Mouse (Mus musculus) spleen, adult 18-20 months (tissue): Measurements from ENCODE around the gene Slc38a3.
A peak's percentile ranks its signal among the peaks of the same experiment; 100 is the strongest.

Experiments
- DNase-seq, 2 experiments: peaks; one replicate each; pipeline ENCODE4 v3.0.0; 2022; ENCODE audit warnings: mixed read lengths in 2 of 2

The Slc38a3 gene

DNA sequence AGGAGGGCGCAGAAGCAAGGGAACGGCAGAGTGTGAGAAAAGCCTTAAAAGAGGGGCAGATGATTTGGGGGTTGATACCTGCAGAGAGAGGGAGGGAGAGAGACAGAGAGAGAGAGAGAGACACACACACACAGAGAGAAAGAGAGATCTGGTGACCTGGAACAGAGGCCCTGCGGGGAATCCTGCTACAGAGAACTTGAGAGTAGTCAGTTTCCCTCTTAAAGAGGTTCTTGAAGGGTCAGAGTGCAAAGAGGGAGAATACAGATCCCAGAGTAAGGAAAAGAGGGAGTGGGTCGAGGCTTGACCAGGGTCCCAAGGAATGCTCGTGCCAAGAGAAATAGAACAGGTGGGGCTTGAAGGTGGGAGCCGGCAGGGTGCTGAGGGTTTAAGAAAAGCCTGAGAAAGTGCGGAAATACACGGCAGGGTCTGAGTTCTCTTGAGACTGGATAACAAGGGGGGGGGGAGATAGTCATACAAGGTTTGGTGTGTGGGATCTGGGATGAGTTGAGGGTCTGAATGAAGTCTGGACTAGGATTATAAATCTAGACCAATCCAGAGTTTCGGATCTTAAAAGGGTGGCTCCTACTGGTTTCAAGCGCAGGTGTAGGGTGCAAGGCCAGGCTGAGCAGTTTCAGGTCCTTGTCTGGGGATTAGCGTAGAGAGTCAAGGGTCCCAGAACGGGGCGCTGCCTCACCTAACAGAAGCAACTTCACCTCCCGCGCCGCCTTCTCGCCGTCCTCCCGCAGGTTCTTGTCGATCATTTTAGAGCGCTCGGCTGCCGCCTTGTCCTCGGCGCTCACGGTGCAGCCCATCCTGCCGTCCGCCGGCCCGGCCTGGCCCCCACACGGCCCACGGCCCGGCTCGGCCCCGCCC lies 34.7 kb downstream of the Slc38a3 start:
- no peak for DNase-seq

GRCm38 (mm10) chr9:107633661-107634405 lies 35.5 kb downstream of the Slc38a3 start:
- DNase-seq: peak in 1 of 2 experiments; percentile 47

GRCm38 (mm10) chr9:107633091-107633660 lies 36.2 kb downstream of the Slc38a3 start:
- DNase-seq: peak; percentile 83 to 84

- no peak for DNase-seq
Observed at GRCm38 (mm10) chr9:107632478-107632877, 36.9 kb downstream of the Slc38a3 start.

GRCm38 (mm10) chr9:107631861-107632260 lies 37.5 kb downstream of the Slc38a3 start:
- DNase-seq: no peak

GRCm38 (mm10) chr9:107631311-107631826 lies 38.0 kb downstream of the Slc38a3 start:
- DNase-seq: no peak

GRCm38 (mm10) chr9:107630576-107630975 lies 38.8 kb downstream of the Slc38a3 start:
- DNase-seq: no peak

- peak in 1 of 2 experiments; percentile 40 for DNase-seq
Observed at GRCm38 (mm10) chr9:107629901-107630425, 39.4 kb downstream of the Slc38a3 start.

DNA sequence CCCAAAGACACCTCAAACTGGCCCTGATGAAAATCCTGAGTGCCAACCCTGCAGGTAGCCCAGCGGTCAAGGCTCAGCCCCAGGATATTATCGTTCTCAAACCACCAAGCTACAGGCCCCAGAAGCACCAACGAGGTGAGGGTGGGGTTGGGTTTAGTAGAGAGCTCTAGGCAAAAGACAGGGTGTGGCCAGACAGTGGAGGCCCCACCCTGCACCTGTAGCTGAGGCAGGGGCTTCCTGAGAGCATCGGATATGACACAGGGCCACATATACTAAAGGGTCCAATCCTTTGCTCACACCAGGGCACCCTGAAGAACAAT lies 40.0 kb downstream of the Slc38a3 start:
- DNase-seq: no peak

- peak; percentile 65 to 70 for DNase-seq
Observed at GRCm38 (mm10) chr9:107628721-107629410, 40.5 kb downstream of the Slc38a3 start.

- no peak for DNase-seq
Observed at GRCm38 (mm10) chr9:107627387-107628255, 41.7 kb downstream of the Slc38a3 start.

DNA sequence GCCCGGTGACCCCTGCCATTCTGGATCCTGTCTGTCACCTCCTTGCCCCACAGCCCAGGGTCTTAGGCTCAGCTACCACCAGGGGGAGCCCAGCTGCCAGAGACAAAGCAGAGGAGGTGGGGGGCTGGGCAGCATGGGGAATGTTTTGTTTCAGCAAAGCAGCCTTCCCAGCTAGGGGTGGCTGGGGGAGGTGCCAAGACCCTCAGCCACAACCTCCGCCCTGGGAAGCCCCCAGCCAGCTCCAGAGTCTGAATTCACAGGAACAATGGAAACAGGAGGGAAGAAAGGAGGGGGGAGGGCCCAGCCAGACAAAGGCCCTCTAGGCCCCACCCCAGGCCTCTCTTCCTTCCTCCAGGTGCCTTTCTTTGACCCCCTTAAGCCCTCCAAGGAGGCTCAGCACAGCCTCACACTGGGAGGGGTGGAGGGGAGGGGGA lies 42.5 kb downstream of the Slc38a3 start:
- peak; percentile 69 to 86 for DNase-seq

DNA sequence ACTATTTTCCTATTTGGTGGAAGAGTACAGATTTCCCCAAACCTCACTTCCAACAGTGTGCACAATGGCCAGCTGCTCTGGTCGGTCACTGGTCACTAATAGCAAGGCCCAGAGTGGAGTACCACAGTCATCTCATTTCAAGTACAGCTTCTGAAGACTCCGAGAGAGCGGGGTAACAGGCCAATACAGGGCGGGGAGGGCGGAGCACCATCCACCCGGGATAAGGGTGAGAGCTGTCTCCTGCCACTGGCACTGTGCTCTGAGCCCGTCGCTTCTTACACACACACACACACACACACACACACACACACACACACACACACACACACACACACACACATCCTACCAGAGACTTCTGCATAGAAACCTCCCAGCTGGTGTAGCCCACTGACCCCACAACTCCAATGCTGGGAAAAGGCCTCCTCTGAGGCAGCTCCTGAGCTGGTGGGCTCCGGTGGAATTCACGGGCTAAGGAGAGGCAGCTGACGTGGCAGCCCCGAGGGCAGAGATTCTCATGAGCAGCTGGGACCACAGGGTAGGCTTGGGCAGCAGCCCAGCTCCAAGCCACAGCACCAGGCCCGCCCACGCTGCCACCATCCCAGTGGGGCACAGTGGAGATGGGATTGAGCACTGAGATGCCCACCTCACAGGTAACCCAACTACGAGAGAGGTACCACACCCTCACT lies 43.0 kb downstream of the Slc38a3 start:
- DNase-seq: no peak

DNA sequence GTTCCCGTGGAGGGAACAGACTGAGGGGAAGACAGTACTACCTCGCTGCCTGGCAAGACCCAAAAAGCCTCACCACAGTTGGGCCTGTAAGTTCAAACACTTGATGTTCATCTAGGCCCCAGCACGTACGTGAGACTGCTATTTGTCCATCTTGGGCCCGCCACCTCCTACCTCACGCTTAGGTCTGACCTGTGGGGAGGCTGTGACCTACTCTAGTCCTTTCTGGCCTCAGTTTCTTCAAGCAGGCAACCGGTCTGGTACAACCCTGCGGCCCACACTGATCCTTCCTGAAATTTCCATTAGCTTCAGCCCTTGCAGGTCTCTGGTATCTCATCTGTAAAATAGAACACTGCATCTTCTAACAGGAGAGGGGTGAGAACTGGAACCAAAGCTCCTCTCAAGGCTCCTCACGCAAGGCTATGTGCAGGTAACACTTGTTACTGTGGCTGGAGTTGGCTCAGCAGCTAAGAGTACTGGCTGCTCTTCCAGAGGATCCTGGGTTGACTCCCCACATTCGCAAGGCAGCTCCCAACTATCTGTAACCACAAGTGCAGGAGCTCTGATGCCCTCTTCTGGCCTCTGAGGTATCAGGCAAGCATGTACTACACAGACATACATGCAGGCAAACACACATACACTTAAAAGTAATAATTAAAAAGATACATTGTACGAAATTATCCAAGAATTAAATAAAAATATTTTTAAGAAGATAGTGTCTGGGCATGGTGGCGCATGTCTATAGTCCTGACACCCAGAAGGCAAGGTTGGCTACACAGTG lies 43.8 kb downstream of the Slc38a3 start:
- DNase-seq: no peak

DNA sequence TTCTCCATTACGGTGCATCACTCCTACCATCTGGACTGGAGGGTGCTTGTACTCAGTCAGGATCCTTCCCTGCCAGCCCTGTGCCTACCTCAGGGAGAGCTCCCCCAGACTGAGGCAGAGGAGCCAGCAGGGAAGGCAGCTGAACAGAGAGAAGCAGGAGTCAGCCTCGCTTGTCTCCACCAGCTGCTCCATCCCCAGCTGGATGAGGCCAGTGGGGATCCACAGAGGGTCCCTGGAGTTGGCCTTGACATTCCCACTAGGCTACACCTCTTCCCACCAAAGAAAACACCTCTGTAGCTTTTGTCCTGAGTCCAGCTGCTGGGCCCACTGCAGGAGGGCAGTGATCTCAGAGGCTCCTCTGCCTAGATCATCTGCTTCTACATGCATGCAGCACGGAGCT lies 44.4 kb downstream of the Slc38a3 start:
- no peak for DNase-seq

DNA sequence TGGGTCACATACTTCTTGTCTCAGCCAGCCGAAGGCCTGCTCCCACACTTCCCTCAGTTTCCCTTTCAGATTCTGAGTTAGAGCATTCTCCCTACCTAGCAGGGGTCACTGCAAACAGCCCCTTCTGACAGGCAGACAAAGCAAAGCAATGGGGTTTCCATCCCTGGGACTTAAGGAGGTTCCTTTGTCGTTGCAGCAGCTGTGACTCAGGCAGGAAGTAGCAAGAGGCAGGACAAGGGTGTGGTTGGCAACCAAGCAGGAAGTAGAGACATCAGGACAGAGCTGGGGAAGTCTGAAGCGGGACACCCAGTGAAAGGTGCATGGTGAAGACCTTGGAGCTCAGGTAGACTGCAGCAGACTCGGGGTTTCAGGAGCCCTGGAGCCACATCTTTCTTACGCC lies 44.8 kb downstream of the Slc38a3 start:
- no peak for DNase-seq

DNA sequence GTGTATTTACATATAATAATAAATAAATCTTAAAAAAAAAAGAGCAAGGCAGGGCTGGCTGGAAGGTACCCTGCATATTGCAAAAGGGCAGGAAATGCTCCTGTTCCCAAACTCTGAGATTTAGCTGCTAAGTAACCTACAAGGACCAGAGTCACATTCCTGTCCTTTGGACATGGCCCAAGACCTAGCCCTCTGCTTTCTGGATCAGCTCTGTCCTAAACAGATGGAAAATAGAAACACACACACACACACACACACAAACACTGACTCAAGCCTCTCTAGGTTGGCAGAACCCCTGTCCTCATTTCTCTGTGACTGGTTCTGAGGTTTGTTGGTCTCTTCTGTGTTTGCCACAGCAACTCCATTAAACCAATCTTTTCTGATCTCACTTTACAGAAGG lies 48.4 kb downstream of the Slc38a3 start:
- DNase-seq: no peak

DNA sequence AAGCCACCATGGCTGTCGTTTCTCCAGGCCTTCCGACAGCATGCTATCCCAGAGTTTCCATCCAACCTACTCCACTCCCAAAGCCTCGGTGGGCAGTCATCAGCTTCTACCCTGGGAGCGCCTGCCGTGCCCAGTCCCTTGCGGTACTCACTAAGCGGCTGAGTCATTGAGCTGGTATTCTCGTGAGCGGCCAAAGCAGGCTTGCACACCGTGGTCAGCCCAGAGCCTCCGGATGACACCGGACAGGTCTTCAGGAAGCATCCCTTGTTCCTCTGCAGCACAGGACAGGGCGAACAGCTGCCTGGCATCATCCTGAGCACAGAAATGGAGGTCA lies 49.8 kb downstream of the Slc38a3 start:
- DNase-seq: no peak

GRCm38 (mm10) chr9:107618778-107619545 lies 50.4 kb downstream of the Slc38a3 start:
- DNase-seq: no peak
